Mouse (Mus musculus) T-cell, adult 2 months (primary cell): ENCODE measurements around the gene Shb.

Source experiments
- DNase-seq: peaks from one replicate; pipeline ENCODE4 v3.0.0; 2022; ENCODE audit warnings: low spot score

Gene Shb

GRCm38 (mm10) chr4:45532375-45532774 lies at the start of gene Shb:
TSS of gene Shb (minus strand) at chr4:45532470.
- DNase-seq = peak; percentile 23

GRCm38 (mm10) chr4:45581095-45581494 lies 48.8 kb upstream of the Shb start:
- DNase-seq = no peak

GRCm38 (mm10) chr4:45578554-45579370 lies 46.5 kb upstream of the Shb start:
- no peak for DNase-seq

DNA sequence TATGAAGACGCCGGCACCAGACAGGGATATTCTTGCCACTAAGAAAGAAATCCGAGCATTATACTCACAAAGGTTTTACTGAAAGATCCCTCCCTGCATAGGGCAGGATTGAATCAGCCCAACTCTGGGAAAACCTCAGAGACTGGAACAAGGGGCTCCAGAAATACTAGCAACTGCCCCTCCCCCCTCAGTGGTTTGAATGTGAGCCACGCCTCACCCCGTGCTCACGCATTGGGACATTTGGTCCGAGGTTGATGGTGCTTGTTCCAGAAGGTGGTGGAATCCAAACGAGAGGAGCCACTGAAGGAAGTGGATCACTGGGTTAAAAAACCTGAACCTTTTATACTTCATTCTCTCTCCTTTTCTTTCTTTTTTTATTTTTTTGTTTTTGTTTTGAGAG lies 45.4 kb upstream of the Shb start:
- DNase-seq = no peak

DNA sequence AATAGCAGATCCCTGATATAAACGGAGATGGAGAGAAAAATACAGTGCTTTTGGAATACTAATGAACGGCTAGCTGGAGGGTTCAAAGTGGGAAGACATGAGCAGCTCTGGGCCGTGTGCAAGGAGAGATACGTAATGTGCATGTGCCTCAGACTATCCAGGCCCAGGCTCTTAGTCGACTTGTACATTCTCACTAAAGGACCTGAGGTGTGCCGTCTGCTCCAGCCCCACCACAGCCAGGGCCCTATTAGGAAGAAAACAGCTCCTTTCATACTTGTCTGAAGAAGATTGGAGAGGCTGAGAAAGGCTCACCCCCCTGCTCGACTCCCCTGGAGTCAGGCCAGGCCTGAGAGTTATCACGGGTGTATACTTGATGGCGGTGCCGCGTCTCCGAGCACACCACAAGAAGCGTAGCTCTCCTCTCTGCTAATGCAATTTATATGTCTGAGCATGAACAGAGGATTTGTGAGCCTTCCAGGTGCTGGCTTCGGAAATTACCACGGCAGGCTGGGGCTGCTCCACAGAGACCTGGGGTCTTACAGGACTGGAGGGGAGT lies 42.4 kb upstream of the Shb start:
- DNase-seq = no peak

DNA sequence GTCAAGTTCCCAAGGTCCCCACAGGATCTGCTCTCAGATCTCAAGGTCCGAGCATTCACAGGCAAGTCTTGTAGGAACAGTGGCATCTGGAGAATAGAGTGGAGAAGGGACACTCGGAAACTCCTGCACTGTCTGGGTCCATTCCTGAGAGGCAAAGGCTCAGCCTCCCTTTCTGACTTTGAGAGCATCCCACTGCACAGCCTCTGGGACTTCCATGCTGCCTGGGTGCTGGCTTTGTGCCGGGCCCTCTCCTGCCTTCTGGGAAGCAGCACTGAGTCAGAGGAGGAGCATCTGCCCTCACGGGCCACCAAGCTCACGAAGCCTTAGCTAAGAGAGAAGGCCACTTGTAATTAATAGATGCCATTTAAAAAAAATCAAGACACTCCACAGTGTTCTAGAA lies 37.3 kb upstream of the Shb start:
- no peak for DNase-seq

DNA sequence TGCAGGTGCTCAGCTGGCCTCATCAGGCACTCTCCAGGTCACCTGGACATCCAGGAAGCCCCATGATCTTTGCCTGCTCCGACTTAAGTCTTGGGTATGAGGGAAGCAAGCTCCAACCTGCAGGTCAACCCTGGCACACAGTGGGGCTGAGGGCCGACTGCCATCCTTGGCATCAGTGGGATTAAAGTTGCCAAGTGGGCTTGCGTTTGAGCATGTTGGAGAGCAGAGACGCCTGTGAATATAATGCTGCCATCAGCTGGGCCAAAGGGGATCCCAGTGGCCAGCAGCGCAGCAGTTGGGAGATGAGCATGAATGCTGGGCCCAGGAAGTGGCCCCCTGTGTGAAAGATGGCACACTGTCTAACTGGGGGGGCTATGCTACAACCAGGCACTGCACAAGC lies 25.9 kb upstream of the Shb start:
- DNase-seq = no peak

- no peak for DNase-seq
These were observed 20.3 kb upstream of the Shb start for GRCm38 (mm10) chr4:45552571-45552970.

DNA sequence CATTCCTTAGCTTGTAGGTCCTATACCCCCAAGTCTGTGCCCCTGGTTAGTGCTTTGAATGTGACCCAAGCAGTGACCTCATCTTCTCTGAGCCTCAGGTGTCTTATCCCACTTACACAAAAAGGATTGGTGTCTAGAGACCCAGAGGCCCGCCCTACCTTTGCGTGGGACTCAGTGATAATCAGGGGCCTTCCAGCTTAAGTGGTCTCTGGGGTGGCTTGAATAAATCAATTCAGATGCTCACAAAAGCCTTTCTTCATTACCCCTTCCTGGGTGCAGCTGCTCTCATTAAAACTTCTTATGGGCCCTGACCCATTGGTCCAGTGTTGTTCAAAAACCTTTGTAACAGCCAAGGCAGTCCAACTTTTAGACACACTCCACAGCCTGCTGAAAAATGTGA lies 18.7 kb upstream of the Shb start:
- DNase-seq = no peak

GRCm38 (mm10) chr4:45549514-45549913 lies 17.2 kb upstream of the Shb start:
- DNase-seq = no peak

- no peak for DNase-seq
These were observed 13.6 kb upstream of the Shb start for GRCm38 (mm10) chr4:45545851-45546250.

DNA sequence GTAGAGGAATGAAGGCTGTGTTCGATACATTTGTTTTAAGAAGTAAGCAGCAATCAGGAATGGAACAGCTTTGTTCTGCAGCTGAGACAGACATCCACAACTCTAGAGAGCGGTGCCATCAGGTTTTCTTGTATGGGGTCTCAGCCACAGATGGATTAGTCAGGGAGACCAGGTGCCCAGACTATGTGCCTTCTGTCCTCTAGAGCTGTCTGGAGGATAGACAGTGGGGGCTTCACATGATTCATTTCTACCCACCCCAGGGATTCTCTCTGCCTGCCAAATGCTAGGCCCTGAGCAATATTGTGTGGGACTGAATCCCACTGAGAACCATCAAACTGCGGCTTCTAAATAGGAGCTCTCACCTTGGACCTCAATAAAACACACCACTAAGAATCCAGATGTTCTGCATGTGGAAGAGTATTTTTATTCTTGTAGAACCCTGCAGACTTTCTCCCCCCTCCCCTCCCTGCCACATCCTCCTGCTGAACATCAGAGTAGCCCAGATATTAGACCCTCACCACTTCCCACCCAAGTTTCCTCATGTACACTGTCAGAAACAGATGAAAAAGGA lies 11.3 kb upstream of the Shb start:
- no peak for DNase-seq

- DNase-seq = no peak
These were observed 8.1 kb upstream of the Shb start for GRCm38 (mm10) chr4:45540151-45540933.

- DNase-seq = no peak
These were observed 6.9 kb upstream of the Shb start for GRCm38 (mm10) chr4:45539187-45539586.

GRCm38 (mm10) chr4:45533436-45533940 lies 1.2 kb upstream of the Shb start:
- no peak for DNase-seq

GRCm38 (mm10) chr4:45530662-45531542 lies 1.4 kb downstream of the Shb start:
- peak; percentile 85 for DNase-seq

GRCm38 (mm10) chr4:45529986-45530597 lies 2.2 kb downstream of the Shb start:
- no peak for DNase-seq

- peak; percentile 28 for DNase-seq
These were observed 2.9 kb downstream of the Shb start for GRCm38 (mm10) chr4:45529201-45529985.

GRCm38 (mm10) chr4:45528355-45529198 lies 3.7 kb downstream of the Shb start:
- DNase-seq = no peak
